Mouse (Mus musculus) thymus, postnatal 0 days (tissue): ENCODE data around the gene Grem1. TPM values are rescaled to one million over a fixed set of nuclear protein-coding genes. Genes with fewer than 3 reads are reported as not detected.

Experiments used
- DNase-seq: peaks from one replicate; pipeline ENCODE4 v3.0.0-alpha.2; 2015; ENCODE audit warnings: low spot score
- polyA plus RNA-seq: library from polyadenylated mRNA; unstranded; fragments of >200 nt; fragmentation: Nextera tagmentation; extraction: Ambion mirVana; gene quantifications from 2 replicates; pipeline ENCODE4 v1.2.1, GENCODE M21; 2015

Gene Grem1
- polyA plus RNA-seq, 1 experiment from 2014 or later: 0.31 TPM

GRCm38 (mm10) chr2:113757525-113758310 is 728 bp downstream of the Grem1 start:
- no peak for DNase-seq

GRCm38 (mm10) chr2:113756924-113757524 is 1.4 kb downstream of the Grem1 start:
- DNase-seq: no peak

GRCm38 (mm10) chr2:113749721-113750120 is 8.7 kb downstream of the Grem1 start:
- no peak for DNase-seq

GRCm38 (mm10) chr2:113749309-113749708 is 9.1 kb downstream of the Grem1 start:
- DNase-seq: no peak

GRCm38 (mm10) chr2:113728581-113728980 is 29.9 kb downstream of the Grem1 start:
- DNase-seq: no peak

- DNase-seq: no peak
Measured at GRCm38 (mm10) chr2:113714801-113715200, 43.6 kb downstream of the Grem1 start.

- DNase-seq: no peak
Measured at GRCm38 (mm10) chr2:113713406-113713805, 45.0 kb downstream of the Grem1 start.

GRCm38 (mm10) chr2:113707507-113707906 is 50.9 kb downstream of the Grem1 start:
- no peak for DNase-seq

- DNase-seq: no peak
Measured at GRCm38 (mm10) chr2:113701507-113701906, 56.9 kb downstream of the Grem1 start.

GRCm38 (mm10) chr2:113696647-113697046 is 61.8 kb downstream of the Grem1 start:
- DNase-seq: no peak

GRCm38 (mm10) chr2:113696222-113696621 is 62.2 kb downstream of the Grem1 start:
- DNase-seq: no peak

Other genes starting within 250 kb of the Grem1 start
- 2.6 and 3.2 TPM in 2 replicates for gene Scg5, start 70.5 kb upstream of the Grem1 start, polyA plus RNA-seq
- 22.7 and 27.4 TPM in 2 replicates for gene Arhgap11a, start 90.0 kb upstream of the Grem1 start, polyA plus RNA-seq